Mouse (Mus musculus) limb, embryonic 10.5 days (tissue): ENCODE data around the gene Arntl2. TPM values are rescaled to one million over a fixed set of nuclear protein-coding genes. Genes with fewer than 3 reads are reported as not detected.
A peak's percentile ranks its signal among the peaks of the same experiment; 100 is the strongest.
"Not testable (repeated sequence)": the region's sequence is repeated elsewhere in the genome, so short reads cannot be mapped to it uniquely, and the experiment has no call there.

Source experiments
- DNase-seq: peaks from one replicate; pipeline ENCODE4 v3.0.0-alpha.2; 2017; ENCODE audit warnings: low spot score
- H3K27ac ChIP-seq: fragments of 300-500 bp; sonication (generic); 2 replicates; pipeline ENCODE4 v1.5.1; 2016; ENCODE audit warnings: mild to moderate bottlenecking
- H3K27me3 ChIP-seq: fragments of 300-500 bp; sonication (generic); 2 replicates; pipeline ENCODE4 v1.6.1; 2016; ENCODE audit warnings: low read depth, mild to moderate bottlenecking; ENCODE audit not compliant: poor library complexity, severe bottlenecking
- H3K36me3 ChIP-seq: fragments of 300-500 bp; sonication (generic); 2 replicates; pipeline ENCODE4 v1.6.1; 2016; ENCODE audit warnings: mild to moderate bottlenecking, moderate library complexity
- H3K4me1 ChIP-seq: fragments of 300-500 bp; sonication (generic); 2 replicates; pipeline ENCODE4 v1.6.1; 2016
- H3K4me3 ChIP-seq: fragments of 300-500 bp; sonication (generic); 2 replicates; pipeline ENCODE4 v1.5.1; 2016; ENCODE audit warnings: mild to moderate bottlenecking, moderate library complexity
- H3K9me3 ChIP-seq: fragments of 300-500 bp; sonication (generic); replicated peaks from 2 replicates; pipeline ENCODE4 v1.6.1; 2016; ENCODE audit warnings: mild to moderate bottlenecking
- WGBS: fragments of 180-500 bp; shearing (Covaris S2); methylation state at CpG from one replicate; pipeline ENCODE4 v1.1.7; 2016; 5-methylcytosine and 5-hydroxymethylcytosine counted together
- polyA plus RNA-seq: library from polyadenylated mRNA; unstranded; fragments of >200 nt; fragmentation: Nextera tagmentation; extraction: Ambion mirVana; gene quantifications from 2 replicates; pipeline ENCODE4 v1.2.1, GENCODE M21; 2016

Gene Arntl2
- polyA plus RNA-seq, 1 experiment from 2014 or later: 4.6 TPM

DNA sequence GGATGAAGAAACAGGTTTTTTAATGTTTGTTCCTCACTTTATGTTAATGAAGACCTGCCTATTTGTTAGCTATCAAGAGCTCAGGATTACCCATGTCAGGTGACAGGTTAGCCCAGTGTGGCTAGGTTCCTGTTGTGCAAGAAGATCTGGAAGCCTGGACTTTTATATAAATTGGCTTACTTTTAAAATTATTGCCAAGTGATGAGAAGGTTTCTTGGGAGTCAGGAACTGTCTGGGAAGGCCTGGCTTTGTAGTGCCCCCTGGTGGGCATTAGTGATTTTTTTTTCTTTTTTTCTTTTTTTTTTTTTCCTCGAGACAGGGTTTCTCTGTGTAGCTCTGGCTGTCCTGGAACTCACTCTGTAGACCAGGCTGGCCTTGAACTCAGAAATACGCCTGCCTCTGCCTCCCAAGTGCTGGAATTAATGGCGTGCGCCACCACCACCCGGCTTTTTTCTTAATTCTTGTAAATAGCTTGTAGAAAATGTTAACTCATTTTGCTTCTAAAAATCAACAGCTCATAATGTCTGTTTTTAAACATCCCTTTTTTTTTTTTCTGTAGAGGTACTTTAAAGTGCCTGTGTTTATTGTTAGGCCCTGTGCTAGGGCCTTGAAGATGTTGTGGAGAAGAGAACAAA lies 33.5 kb upstream of the Arntl2 start:
- no peak for DNase-seq
- Histone ChIP-seq H3K4me1 (peaks cover 5% of the 10 kb centered on the region), H3K27me3 (no peaks in the 10 kb centered on the region), H3K4me3 (no peak overlapping the region), H3K9me3 (no peaks in the 10 kb centered on the region), H3K36me3 (peaks cover 9% of the 10 kb centered on the region; the same call in 1 of the 2 replicates), H3K27ac (no peak overlapping the region)
- 63% methylated on average over 5 of the region's 5 CpGs for WGBS

DNA sequence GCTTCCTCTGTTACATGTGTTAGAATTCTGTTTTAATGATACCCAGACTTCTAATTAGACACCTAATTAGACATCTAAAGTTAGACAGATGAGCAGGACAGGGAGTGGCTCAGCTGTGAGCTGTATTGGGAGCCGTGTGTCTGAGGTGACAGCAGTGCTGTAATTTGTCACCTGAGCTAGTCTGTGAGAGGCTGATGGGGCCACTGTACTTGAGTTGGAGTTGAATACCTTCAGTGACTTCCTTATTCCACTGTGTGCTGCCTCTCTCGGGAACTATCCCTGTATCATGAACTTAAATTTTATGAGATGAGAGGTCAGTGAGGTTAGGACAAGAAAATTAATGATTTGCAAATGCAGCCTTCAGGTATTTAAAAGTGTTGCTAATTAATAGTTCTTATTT lies 31.3 kb upstream of the Arntl2 start:
- Histone ChIP-seq H3K36me3 (peaks cover 28% of the 10 kb centered on the region), H3K4me3 (no peak overlapping the region), H3K27me3 (no peaks in the 10 kb centered on the region), H3K4me1 (no peaks in the 10 kb centered on the region), H3K9me3 (no peaks in the 10 kb centered on the region), H3K27ac (no peak overlapping the region)
- 39% methylated on average over 2 of the region's 2 CpGs for WGBS
- DNase-seq: no peak

DNA sequence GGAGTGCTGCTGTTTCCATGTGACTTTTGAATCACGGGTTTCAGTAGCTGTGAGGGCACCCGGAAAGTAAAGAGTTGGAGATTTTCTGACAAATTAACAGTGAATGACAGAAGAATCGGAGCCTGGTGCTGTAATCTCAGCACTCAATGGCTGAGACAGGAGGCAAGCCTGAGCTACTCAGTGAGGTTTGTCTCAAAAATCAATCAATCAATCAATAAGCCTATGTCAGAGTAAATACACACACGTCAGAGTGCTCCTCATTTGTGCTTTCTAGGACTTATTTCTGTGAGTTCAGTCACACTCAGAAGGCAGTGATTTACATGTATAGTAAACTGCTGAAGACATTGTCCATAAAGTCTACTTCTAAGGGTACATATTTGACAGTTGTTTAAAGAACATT lies 30.6 kb upstream of the Arntl2 start:
- no peaks in the 10 kb centered on the region for H3K27me3 ChIP-seq
- no peaks in the 10 kb centered on the region for H3K9me3 ChIP-seq
- no peak overlapping the region for H3K27ac ChIP-seq
- H3K36me3 ChIP-seq: peaks cover 32% of the 10 kb centered on the region
- 84% methylated on average over 4 of the region's 4 CpGs for whole genome bisulfite sequencing
- no peak for DNase-seq
- H3K4me1 ChIP-seq: no peaks in the 10 kb centered on the region; the same call in 1 of the 2 replicates
- H3K4me3 ChIP-seq: no peak overlapping the region

DNA sequence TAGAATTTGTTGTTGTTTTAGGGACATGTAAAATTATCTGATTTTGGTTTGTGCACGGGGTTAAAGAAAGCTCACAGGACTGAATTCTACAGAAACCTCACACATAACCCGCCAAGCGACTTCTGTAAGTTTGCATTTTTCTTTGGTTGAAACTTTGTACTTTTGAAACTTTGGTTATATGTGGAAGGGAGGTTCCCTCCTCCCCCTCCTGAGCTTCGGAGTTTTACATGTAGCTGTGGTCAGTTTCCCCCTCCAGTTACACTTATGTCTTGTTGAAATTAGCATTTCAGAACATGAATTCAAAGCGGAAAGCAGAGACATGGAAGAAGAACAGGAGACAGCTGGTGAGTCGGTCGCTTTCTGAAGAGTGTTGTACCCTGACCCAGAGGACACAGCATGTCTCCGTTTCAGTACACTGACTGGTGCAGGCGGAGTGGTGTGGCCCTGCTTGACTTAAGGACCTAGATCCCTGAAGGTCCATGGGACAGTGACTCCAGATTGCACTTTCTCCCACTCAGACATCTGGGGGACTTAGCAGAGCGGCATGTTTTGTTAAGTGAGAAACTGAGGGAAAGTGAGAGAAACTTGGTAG lies 26.9 kb upstream of the Arntl2 start:
- H3K27me3 ChIP-seq: no peaks in the 10 kb centered on the region
- H3K9me3 ChIP-seq: no peaks in the 10 kb centered on the region
- 93% methylated on average over 10 of the region's 10 CpGs for WGBS
- H3K27ac ChIP-seq: no peak overlapping the region
- H3K4me1 ChIP-seq: no peaks in the 10 kb centered on the region; the same call in 1 of the 2 replicates
- no peak overlapping the region for H3K4me3 ChIP-seq
- peaks cover 50% of the 10 kb centered on the region for H3K36me3 ChIP-seq
- no peak for DNase-seq

- Histone ChIP-seq H3K4me1 (no peaks in the 10 kb centered on the region; the same call in 1 of the 2 replicates), H3K27ac (no peak overlapping the region), H3K9me3 (no peaks in the 10 kb centered on the region), H3K36me3 (peaks cover 61% of the 10 kb centered on the region), H3K27me3 (no peaks in the 10 kb centered on the region), H3K4me3 (no peak overlapping the region)
- 71% methylated on average over 6 of the region's 6 CpGs for WGBS
- DNase-seq: no peak
These were observed 25.7 kb upstream of the Arntl2 start for GRCm38 (mm10) chr6:146770005-146770745.

GRCm38 (mm10) chr6:146770808-146771207 lies 25.0 kb upstream of the Arntl2 start:
- Histone ChIP-seq H3K4me1 (no peaks in the 10 kb centered on the region; the same call in 1 of the 2 replicates), H3K4me3 (no peak overlapping the region), H3K27me3 (no peaks in the 10 kb centered on the region), H3K9me3 (no peaks in the 10 kb centered on the region), H3K36me3 (peaks cover 65% of the 10 kb centered on the region), H3K27ac (no peak overlapping the region)
- DNase-seq: no peak
- WGBS: 91% methylated on average over 5 of the region's 5 CpGs

- peaks cover 35% of the 10 kb centered on the region for H3K36me3 ChIP-seq
- not testable (repeated sequence) for H3K4me3 ChIP-seq, H3K9me3 ChIP-seq, H3K27ac ChIP-seq, DNase-seq, H3K4me1 ChIP-seq, H3K27me3 ChIP-seq
- 95% methylated on average over 8 of the region's 8 CpGs for WGBS
These were observed 20.0 kb upstream of the Arntl2 start for GRCm38 (mm10) chr6:146775864-146776263.

- H3K27me3 ChIP-seq: no peaks in the 10 kb centered on the region
- DNase-seq: no peak
- H3K9me3 ChIP-seq: no peaks in the 10 kb centered on the region
- no peak overlapping the region for H3K4me3 ChIP-seq
- WGBS: 49% methylated on average over 2 of the region's 2 CpGs
- peaks cover 32% of the 10 kb centered on the region for H3K36me3 ChIP-seq
- no peak overlapping the region for H3K27ac ChIP-seq
- H3K4me1 ChIP-seq: no peaks in the 10 kb centered on the region
These were observed 19.1 kb upstream of the Arntl2 start for GRCm38 (mm10) chr6:146776610-146777389.

DNA sequence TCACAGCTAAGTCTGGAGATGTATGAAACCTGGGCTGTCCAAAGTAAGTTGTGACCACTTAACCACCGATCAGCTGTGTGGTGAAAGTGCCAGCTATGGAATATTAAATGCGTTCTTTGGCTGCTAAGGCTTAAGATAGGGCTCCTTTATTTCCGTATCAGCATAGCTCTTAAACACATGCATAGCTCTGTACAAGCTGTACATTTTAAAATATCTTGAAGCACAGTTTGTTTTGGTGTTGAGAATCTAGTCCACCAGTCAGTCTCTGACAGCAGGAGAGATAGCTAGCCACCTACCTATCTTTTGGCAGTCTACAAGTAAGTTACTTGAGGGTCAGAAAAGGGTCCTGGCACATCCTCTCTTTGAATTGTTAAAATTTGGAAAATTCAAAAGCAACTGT lies 17.8 kb upstream of the Arntl2 start:
- H3K27ac ChIP-seq: no peak overlapping the region
- H3K36me3 ChIP-seq: peaks cover 25% of the 10 kb centered on the region
- no peaks in the 10 kb centered on the region for H3K9me3 ChIP-seq
- no peak for DNase-seq
- H3K27me3 ChIP-seq: no peaks in the 10 kb centered on the region
- 94% methylated on average over 3 of the region's 3 CpGs for WGBS
- H3K4me3 ChIP-seq: no peak overlapping the region
- no peaks in the 10 kb centered on the region for H3K4me1 ChIP-seq

DNA sequence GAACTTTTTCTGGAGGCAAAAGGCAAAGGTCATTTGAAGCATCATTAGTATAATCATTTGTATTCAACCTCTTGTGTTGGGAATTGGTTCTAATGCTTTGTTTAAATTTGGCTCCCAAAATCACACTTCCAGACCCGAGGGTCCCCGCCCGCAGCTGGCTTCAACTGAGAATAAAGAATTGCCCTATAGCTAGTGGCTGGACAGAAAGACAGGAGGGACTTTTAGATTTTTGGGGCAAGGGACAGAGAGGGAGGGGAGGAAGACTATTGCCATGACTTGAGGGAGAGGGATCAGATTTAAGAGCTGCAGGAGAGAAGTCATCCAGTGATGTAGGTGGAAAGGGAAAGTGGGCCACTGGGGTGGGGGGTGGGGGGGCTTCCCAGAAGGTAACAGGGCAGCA lies 14.3 kb upstream of the Arntl2 start:
- H3K9me3 ChIP-seq: no peaks in the 10 kb centered on the region
- peaks cover under 1% of the 10 kb centered on the region; the same call in 1 of the 2 replicates for H3K36me3 ChIP-seq
- no peak overlapping the region for H3K27ac ChIP-seq
- DNase-seq: no peak
- 85% methylated on average over 3 of the region's 3 CpGs for WGBS
- no peaks in the 10 kb centered on the region for H3K27me3 ChIP-seq
- no peak overlapping the region for H3K4me3 ChIP-seq
- no peaks in the 10 kb centered on the region for H3K4me1 ChIP-seq

DNA sequence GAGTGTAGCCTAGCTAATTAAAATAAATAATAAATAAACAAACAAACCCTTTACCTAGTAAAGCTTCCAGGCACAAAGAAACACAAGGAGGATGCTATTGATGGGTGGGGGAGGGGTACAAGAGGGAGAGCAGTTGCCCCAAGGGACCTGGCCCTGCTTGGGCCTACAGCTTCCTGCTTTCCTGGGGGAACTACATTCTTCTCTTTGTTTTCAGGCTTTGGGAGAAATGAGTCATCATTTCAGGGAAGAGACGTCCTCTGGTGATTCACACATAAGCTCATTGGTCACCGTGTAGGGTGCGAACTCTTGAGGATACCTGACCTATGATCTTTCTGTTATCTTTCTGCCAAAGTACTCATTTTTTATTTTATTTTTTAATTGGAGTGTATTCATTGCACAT lies 2.3 kb upstream of the Arntl2 start:
- H3K36me3 ChIP-seq: no peaks in the 10 kb centered on the region
- 82% methylated on average over 3 of the region's 3 CpGs for WGBS
- H3K27me3 ChIP-seq: peaks cover 23% of the 10 kb centered on the region
- H3K4me1 ChIP-seq: peaks cover 22% of the 10 kb centered on the region
- no peak overlapping the region for H3K4me3 ChIP-seq
- H3K27ac ChIP-seq: no peak overlapping the region
- no peaks in the 10 kb centered on the region for H3K9me3 ChIP-seq
- DNase-seq: no peak

GRCm38 (mm10) chr6:146795166-146795923 lies 510 bp upstream of the Arntl2 start:
- H3K9me3 ChIP-seq: no peaks in the 10 kb centered on the region
- no peaks in the 10 kb centered on the region for H3K36me3 ChIP-seq
- peak overlapping the region; percentile 84 for H3K27ac ChIP-seq
- H3K4me3 ChIP-seq: peak overlapping the region; percentile 63
- H3K4me1 ChIP-seq: peaks cover 22% of the 10 kb centered on the region
- no peak for DNase-seq
- WGBS: 20% methylated on average over 22 of the region's 22 CpGs
- H3K27me3 ChIP-seq: peaks cover 23% of the 10 kb centered on the region
